Mouse (Mus musculus): ENCODE results near the gene Rnf181.

The Rnf181 gene

DNA sequence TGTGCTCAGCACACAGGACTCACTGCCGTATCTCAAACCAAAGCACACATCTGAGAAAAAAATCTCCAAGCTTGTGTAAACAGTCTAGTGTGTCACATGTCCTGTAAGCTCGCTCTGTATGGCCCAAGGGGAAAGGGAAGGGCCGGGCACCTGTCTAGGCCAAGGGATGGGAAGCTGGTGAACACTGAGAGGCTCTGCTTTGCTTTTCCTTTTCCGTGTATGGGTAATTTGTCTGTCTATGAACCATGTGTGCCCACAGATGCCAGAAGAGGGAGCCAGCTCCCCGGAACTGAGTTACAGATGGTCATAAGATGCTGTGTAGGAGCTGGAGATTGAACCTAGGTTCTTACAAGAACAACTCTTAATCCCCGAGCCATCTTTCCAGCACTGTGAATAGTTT, 40.5 kb downstream of the Rnf181 start:
- peak; percentile 62 for DNase-seq (ENCODE audit: low spot score)

DNA sequence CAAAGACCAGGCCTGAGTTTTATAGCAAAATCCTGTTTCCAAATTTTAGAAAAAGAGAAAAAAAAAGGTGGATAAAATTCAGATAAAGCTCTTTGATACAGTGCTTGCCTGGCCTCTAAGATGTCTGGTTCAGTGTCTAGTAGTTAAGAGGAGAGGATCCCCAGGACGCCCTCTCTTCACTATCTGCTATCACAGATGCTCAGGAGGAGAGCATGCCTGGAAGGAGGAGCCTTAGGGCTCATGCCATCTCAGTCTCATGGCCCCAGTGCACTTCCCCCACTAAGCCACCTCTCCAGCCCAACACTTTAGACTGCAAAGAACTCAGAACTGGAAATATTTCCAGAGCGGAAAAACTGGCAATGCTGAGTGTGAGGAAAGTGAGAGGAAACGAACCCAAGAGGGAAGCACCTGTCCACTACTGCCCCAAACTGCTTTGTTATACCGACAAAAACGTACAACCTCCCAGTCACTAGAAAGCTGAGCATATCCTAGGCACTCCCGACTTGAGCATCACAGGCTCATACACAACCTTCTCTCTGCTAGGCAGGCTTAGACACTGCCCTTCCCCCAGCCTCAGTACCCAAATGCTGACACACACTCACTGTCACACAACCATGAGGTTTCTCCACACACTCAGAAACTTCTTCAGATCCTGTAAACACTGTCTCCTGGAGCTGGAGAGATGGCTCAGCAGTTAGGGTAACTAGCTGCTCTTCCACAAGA, 42.8 kb downstream of the Rnf181 start:
- no peak for DNase-seq (ENCODE audit: low spot score)

DNA sequence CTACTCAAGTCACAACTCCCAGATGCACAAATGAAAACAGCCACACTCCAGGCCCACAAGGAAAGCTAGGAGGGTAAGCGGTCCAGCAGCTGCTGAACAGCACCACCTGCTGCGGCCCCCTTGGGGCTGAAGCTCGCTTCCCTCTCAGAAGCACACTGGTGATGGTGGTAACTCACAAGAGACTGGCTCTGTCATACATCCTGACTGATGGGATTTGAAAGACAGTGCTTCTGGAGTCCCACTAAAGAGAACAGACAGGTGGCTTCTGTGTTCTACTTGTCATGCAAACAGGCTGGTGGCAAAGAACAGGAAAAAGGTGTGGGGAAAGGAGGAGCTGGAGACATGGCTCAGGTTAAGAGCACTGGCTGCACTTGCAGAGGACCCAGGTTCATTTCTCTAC, 43.8 kb downstream of the Rnf181 start:
- no peak for DNase-seq (ENCODE audit: low spot score)

- peak; percentile 57 for DNase-seq (ENCODE audit: low spot score)
Measured at GRCm38 (mm10) chr6:72319019-72319418, 47.7 kb downstream of the Rnf181 start.

DNA sequence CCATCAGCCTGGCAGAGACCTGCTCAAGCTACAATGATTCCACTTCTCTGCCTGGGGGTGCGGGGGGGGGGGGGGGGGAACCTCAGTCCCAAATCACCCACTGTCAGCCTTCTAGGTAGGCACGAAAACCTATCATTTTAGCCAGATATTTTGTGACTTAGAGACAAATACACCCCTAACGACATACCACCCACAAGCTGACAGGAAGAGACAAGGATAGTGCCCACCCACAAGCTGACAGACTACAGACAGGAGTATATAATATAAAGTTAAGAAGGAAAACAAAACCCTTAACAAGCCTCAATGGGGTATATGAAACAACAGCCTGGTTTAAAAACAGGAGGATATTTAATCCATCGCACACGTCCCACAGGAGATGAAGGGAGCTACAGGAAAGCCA, 48.3 kb downstream of the Rnf181 start:
- no peak for DNase-seq (ENCODE audit: low spot score)

GRCm38 (mm10) chr6:72316044-72316443, 50.7 kb downstream of the Rnf181 start:
- DNase-seq (ENCODE audit: low spot score) = peak; percentile 42

DNA sequence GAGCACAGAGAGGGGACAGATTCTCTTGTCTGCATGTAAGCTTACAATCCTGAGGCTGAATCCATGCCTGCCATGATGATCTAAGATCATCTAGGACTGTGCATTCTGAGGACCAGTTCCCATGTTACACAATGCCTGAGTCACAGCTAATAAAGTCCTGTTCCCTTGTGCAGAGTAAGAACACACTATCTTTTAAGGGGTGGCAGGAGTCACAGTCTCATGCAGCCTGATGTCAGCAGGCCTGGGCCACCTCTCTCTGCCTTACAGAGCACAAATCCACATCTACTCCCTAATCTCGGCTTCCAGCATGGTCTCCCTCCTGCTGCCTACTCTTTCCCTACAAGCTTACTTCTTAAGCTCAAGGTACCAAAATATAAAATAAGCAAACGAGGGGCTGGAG, 51.4 kb downstream of the Rnf181 start:
- no peak for DNase-seq (ENCODE audit: low spot score)

DNA sequence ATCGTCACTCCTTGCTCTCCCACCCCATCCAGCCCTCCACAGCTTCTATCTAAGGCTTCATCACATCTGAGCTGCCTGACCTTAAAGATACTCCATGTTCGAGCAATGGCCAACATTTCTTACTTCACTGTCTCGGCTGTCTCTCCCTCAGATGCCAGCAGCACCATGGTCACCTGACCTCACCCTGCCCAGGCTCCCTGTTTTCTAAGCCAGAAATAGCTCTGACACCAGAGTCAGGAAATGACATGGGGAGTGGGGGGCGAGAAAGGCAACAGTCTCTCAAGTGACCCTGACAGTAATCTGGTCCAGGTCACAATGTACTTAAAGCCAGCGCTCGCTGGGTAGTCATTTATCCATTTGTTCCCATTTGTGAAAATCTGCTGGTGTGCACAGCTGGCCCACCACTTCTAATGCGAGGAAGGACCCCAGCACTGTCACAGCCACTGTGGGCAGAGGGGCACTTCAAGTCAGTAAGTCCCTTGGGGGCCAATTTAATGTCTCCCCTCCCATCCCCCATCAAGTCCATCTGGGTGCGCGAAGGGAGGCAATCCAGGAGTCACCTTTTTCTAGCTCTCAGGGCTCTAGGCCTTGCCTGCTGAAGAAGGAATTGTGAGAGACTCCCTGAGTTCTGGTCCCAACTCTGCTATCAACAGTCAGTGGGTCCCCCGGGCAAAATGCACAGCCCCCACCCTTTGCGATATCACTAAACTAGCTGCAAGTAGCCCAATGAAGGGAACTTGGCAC, 53.5 kb downstream of the Rnf181 start:
- DNase-seq (ENCODE audit: low spot score) = no peak

GRCm38 (mm10) chr6:72312198-72312597, 54.6 kb downstream of the Rnf181 start:
- no peak for DNase-seq (ENCODE audit: low spot score)
